Mouse (Mus musculus) forebrain, postnatal 0 days (tissue): ENCODE results near the gene Tspan18. TPM values are rescaled to one million over a fixed set of nuclear protein-coding genes. Genes with fewer than 3 reads are reported as not detected.

Experiments
- ATAC-seq: fragments of 200-750 bp; cut with Nextera tagmentation; 2 replicates; pipeline ENCODE4 v1.8.0; 2017; ENCODE audit warnings: mild to moderate bottlenecking, moderate library complexity
- DNase-seq: peaks from one replicate; pipeline ENCODE4 v3.0.0-alpha.2; 2015
- H3K27ac ChIP-seq: fragments of 300-500 bp; sonication (generic); 2 replicates; pipeline ENCODE4 v1.5.1; 2014; ENCODE audit warnings: low read depth, mild to moderate bottlenecking, antibody characterized with exemption, low read length, moderate library complexity, mixed read lengths
- H3K27me3 ChIP-seq: fragments of 300-500 bp; sonication (generic); 2 replicates; pipeline ENCODE4 v1.6.1; 2014; ENCODE audit warnings: mild to moderate bottlenecking, low read length, mixed read lengths; ENCODE audit not compliant: insufficient read depth
- H3K36me3 ChIP-seq: fragments of 300-500 bp; sonication (generic); 2 replicates; pipeline ENCODE4 v1.6.1; 2014; ENCODE audit warnings: mild to moderate bottlenecking, moderate library complexity; ENCODE audit not compliant: insufficient read depth
- H3K4me1 ChIP-seq: fragments of 300-500 bp; sonication (generic); 2 replicates; pipeline ENCODE4 v1.6.1; 2014; ENCODE audit warnings: antibody characterized with exemption; ENCODE audit not compliant: insufficient read depth
- H3K4me2 ChIP-seq: fragments of 300-500 bp; sonication (generic); 2 replicates; pipeline ENCODE4 v1.6.1; 2014; ENCODE audit warnings: low read depth, mild to moderate bottlenecking, moderate library complexity
- H3K4me3 ChIP-seq: fragments of 300-500 bp; sonication (generic); 2 replicates; pipeline ENCODE4 v1.5.1; 2014; ENCODE audit warnings: low read depth, low read length, mixed read lengths
- H3K9ac ChIP-seq: fragments of 300-500 bp; sonication (generic); 2 replicates; pipeline ENCODE4 v1.6.1; 2014; ENCODE audit warnings: mild to moderate bottlenecking
- H3K9me3 ChIP-seq: fragments of 300-500 bp; sonication (generic); 2 replicates; pipeline ENCODE4 v1.6.1; 2016; ENCODE audit warnings: low read length
- CTCF ChIP-seq: sonication (generic); IDR thresholded peaks from 2 replicates; pipeline ENCODE4 v1.5.1; 2016; ENCODE audit warnings: antibody characterized with exemption, control low read depth, low read depth
- WGBS: fragments of 180-500 bp; shearing (Covaris S2); extraction: QIAGEN DNeasy Blood & Tissue Kit; methylation state at CpG from one replicate; pipeline ENCODE4 v1.1.7; 2014; 5-methylcytosine and 5-hydroxymethylcytosine counted together
- polyA plus RNA-seq: library from polyadenylated mRNA; unstranded; fragments of >200 nt; fragmentation: Nextera tagmentation; extraction: Ambion mirVana; gene quantifications from 2 replicates; pipeline ENCODE4 v1.2.1, GENCODE M21; 2015
- total RNA-seq: library from RNA; depleted of rRNA; stranded (reverse); fragments of >200 nt; gene quantifications from 2 replicates; pipeline ENCODE4 v1.2.3, GENCODE M21; 2014

Tspan18 gene
- total and polyA plus RNA-seq, 2 experiments from 2014 or later: 14.4 to 23.1 TPM

DNA sequence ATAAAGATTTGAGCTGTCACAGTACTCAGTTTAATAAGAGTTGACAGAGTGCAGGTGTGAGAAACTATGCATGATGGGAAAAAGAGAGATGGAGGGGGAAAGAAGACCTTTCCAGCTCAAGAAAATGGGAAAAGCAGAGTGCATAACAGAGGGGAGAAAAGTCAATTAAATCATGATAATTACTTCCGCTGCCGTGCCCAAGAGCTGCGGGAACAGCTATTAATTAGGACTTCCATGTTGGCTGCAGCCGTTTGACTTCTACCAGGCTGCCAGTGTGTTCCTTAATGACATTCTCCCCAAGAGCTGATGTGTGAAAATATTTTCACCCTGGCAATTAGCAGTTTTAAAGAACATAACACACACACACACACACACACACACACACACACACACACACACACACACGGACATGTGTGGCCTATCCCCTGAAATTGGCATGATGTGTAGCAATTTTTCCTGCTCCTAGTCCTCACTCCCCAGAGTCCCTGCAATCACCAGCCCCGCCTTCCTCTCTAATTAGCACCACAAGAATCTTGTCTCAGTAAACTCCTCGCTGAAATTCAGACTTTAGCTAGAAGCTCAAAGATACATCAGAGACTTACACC, 67.6 kb downstream of the Tspan18 start:
- Histone ChIP-seq H3K4me1 (peaks cover 5% of the 10 kb centered on the region; the same call in 1 of the 2 replicates), H3K27ac (no peak overlapping the region)
- peak; percentile 45; the same call in 1 of the 2 replicates for ATAC-seq

GRCm38 (mm10) chr2:93262291-93263285, 71.7 kb downstream of the Tspan18 start:
- Histone ChIP-seq H3K4me1 (peaks cover 7% of the 10 kb centered on the region; the same call in 1 of the 2 replicates), H3K27me3 (no peaks in the 10 kb centered on the region), H3K36me3 (no peaks in the 10 kb centered on the region), H3K27ac (no peak overlapping the region), H3K9ac (no peak overlapping the region), H3K4me3 (no peak overlapping the region), H3K9me3 (no peaks in the 10 kb centered on the region), H3K4me2 (no peak overlapping the region)
- ATAC-seq: no peak
- no peak for DNase-seq
- 82% methylated on average over 5 of the region's 5 CpGs for WGBS
- TF ChIP-seq CTCF: no peak

More for the DNA sequence above, 67.6 kb downstream of the Tspan18 start:
- Histone ChIP-seq H3K9me3 (no peaks in the 10 kb centered on the region), H3K27me3 (no peaks in the 10 kb centered on the region), H3K9ac (no peak overlapping the region), H3K4me2 (no peak overlapping the region), H3K4me3 (no peak overlapping the region), H3K36me3 (no peaks in the 10 kb centered on the region)
- no peak for TF ChIP-seq CTCF
- no peak for DNase-seq
- 16% methylated on average over 7 of the region's 7 CpGs for WGBS

DNA sequence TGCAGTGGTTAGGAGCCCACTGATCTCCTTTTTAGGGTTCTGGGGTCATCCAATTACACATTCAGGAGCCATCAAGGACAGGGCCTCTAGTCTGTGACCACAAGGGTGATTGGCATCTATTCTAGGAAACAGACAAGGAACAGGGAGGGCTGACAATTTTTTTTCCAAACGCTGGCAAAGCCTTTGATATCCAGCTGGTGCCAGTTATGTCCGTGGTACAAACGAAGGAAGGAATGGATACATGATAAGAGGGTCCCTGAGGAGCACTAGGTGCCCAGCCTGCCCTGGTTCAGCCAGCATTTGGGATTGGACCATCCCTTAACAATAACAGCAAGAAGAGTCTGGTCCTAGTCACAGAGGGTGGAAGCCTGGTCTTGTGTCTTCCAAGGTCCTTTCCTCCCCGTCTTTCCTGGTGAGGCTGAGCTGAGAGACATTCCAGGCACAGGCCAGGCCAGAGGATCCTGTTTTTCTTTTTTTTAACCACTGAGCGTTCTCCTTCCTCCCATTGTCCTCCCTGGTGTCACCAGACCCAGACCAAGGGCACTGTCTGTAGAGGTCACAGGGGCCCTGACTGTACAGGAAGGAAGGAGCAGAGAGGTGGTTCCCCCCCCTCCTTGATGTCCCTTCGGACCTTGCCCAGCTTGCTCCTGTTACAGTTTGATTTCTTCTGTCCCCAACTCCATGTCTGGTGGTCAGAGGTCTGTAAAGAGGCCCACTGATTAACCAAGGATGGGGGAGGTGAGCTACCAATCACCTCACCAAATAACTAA, 72.6 kb downstream of the Tspan18 start:
- DNase-seq (no peak), ATAC-seq (no peak)
- no peak for TF ChIP-seq CTCF
- no peaks in the 10 kb centered on the region for H3K27me3 ChIP-seq
- no peak overlapping the region for H3K4me2 ChIP-seq
- 63% methylated on average over 6 of the region's 6 CpGs for WGBS
- no peak overlapping the region for H3K4me3 ChIP-seq
- H3K9ac ChIP-seq: no peak overlapping the region
- H3K9me3 ChIP-seq: no peaks in the 10 kb centered on the region
- no peak overlapping the region for H3K27ac ChIP-seq
- peaks cover 2% of the 10 kb centered on the region; the same call in 1 of the 2 replicates for H3K4me1 ChIP-seq
- no peaks in the 10 kb centered on the region for H3K36me3 ChIP-seq

DNA sequence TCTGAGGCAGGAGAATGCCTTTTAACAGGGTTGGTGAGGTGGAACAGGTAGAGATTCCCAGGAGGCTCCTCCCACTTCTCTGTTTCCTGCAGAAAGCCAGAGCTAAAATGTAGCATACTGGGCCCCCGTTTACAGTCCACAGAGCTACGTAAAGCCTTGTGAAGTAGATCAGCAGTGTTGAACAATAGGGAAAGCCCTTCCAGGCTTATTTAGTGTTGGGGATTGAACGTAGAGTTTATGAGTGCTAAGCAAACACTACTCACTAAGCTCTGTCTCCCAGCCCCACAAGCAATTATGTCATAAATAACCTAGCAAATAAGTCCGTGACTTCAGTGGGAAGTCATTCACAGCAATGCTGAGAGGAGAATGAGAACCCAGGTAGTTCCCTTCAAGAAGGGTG, 76.7 kb downstream of the Tspan18 start:
- ATAC-seq (no peak), DNase-seq (no peak)
- H3K4me1 ChIP-seq: 0 out of 2 replicates have a peak, but pooled peaks cover 2% of the 10 kb centered on the region
- WGBS: 61% methylated on average over 4 of the region's 4 CpGs
- no peak overlapping the region for H3K27ac ChIP-seq
- no peak overlapping the region for H3K9ac ChIP-seq
- H3K27me3 ChIP-seq: no peaks in the 10 kb centered on the region
- TF ChIP-seq CTCF: no peak
- H3K4me2 ChIP-seq: no peak overlapping the region
- no peaks in the 10 kb centered on the region for H3K9me3 ChIP-seq
- H3K4me3 ChIP-seq: no peak overlapping the region
- H3K36me3 ChIP-seq: no peaks in the 10 kb centered on the region

GRCm38 (mm10) chr2:93256735-93257405, 77.4 kb downstream of the Tspan18 start:
- Histone ChIP-seq H3K4me3 (no peak overlapping the region), H3K9ac (no peak overlapping the region), H3K36me3 (no peaks in the 10 kb centered on the region), H3K4me2 (no peak overlapping the region), H3K4me1 (0 out of 2 replicates have a peak, but pooled peaks cover 2% of the 10 kb centered on the region), H3K9me3 (no peaks in the 10 kb centered on the region), H3K27me3 (no peaks in the 10 kb centered on the region), H3K27ac (no peak overlapping the region)
- DNase-seq (no peak), ATAC-seq (peak; percentile 71)
- no peak for TF ChIP-seq CTCF
- 56% methylated on average over 8 of the region's 8 CpGs for WGBS

GRCm38 (mm10) chr2:93252356-93252755, 81.9 kb downstream of the Tspan18 start:
- DNase-seq: peak; percentile 49
- WGBS: 11% methylated on average over 9 of the region's 9 CpGs
- Histone ChIP-seq H3K27me3 (no peaks in the 10 kb centered on the region), H3K36me3 (no peaks in the 10 kb centered on the region), H3K4me3 (no peak overlapping the region), H3K27ac (no peak overlapping the region), H3K9ac (no peak overlapping the region), H3K9me3 (no peaks in the 10 kb centered on the region), H3K4me1 (no peaks in the 10 kb centered on the region), H3K4me2 (no peak overlapping the region)
- TF ChIP-seq CTCF: 0 out of 2 replicates have a peak, but pooled peaks have one; percentile 11
- ATAC-seq: peak; percentile 67
